Mouse (Mus musculus) CH12.LX (cell line): ENCODE data around the gene Gm21903. TPM values are rescaled to one million over a fixed set of nuclear protein-coding genes. Genes with fewer than 3 reads are reported as not detected.

Experiments
- DNase-seq: peaks from one replicate; pipeline ENCODE4 v3.0.0-alpha.2; 2013; ENCODE audit errors: extremely low read depth
- H3K27ac ChIP-seq: 2 replicates; pipeline ENCODE4 v1.5.1; 2012; ENCODE audit warnings: low read depth, mild to moderate bottlenecking, control low read depth, moderate library complexity; ENCODE audit not compliant: insufficient read depth
- H3K27me3 ChIP-seq: replicated peaks from 2 replicates; pipeline ENCODE3; 2012; ENCODE audit warnings: inconsistent platforms
- H3K36me3 ChIP-seq, 2 experiments: replicated peaks in 1 of 2; 2 replicates each; pipeline versions ENCODE3 to v1.6.1; 2012; ENCODE audit warnings: inconsistent platforms in 1 of 2, low read length in 1 of 2, mild to moderate bottlenecking in 1 of 2, mixed read lengths in 1 of 2, moderate library complexity in 1 of 2; ENCODE audit not compliant: control insufficient read depth in 1 of 2, insufficient read depth in 1 of 2
- H3K4me1 ChIP-seq, 2 experiments: 2 replicates each; pipeline ENCODE4 v1.6.1; 2012; ENCODE audit warnings: inconsistent platforms in 1 of 2, moderate library complexity in 1 of 2; ENCODE audit not compliant: insufficient read depth in 2 of 2, control insufficient read depth in 1 of 2
- H3K4me2 ChIP-seq: 2 replicates; pipeline ENCODE4 v1.6.1; 2012; ENCODE audit warnings: low read depth, mild to moderate bottlenecking, control low read depth; ENCODE audit not compliant: poor library complexity, insufficient read depth, severe bottlenecking
- H3K4me3 ChIP-seq, 3 experiments: fragments of 150-350 bp in 1 of 3; sonication (generic) in 1 of 3; replicated peaks in 1 of 3; 2 replicates each; pipeline versions ENCODE3 to v1.5.1; 2011 to 2012; ENCODE audit warnings: low read depth in 2 of 3, low read length in 2 of 3, mild to moderate bottlenecking in 2 of 3, moderate library complexity in 2 of 3, control low read depth in 1 of 3, improper control_type of control experiment in 1 of 3, inconsistent platforms in 1 of 3, mixed read lengths in 1 of 3; ENCODE audit not compliant: poor library complexity in 1 of 3
- H3K79me2 ChIP-seq: replicated peaks from 2 replicates; pipeline ENCODE4 v1.6.1; 2012; ENCODE audit warnings: mild to moderate bottlenecking, moderate library complexity; ENCODE audit not compliant: control insufficient read depth, poor library complexity, insufficient read depth, severe bottlenecking; ENCODE audit errors: extremely low read depth
- H3K9ac ChIP-seq: 2 replicates; pipeline ENCODE4 v1.6.1; 2012; ENCODE audit warnings: low read depth, mild to moderate bottlenecking, control low read depth, moderate library complexity; ENCODE audit not compliant: insufficient read depth
- H3K9me3 ChIP-seq: replicated peaks from 2 replicates; pipeline ENCODE3; 2012; ENCODE audit warnings: low read length, inconsistent platforms, mixed read lengths
- BHLHE40 ChIP-seq: IDR thresholded peaks from 2 replicates; pipeline ENCODE4 v1.6.1; 2011; ENCODE audit warnings: mild to moderate bottlenecking, low read depth, low read length, improper control_type of control experiment
- E2F4 ChIP-seq: IDR thresholded peaks from 2 replicates; pipeline ENCODE4 v1.6.1; 2011; ENCODE audit warnings: low read depth, low read length, improper control_type of control experiment; ENCODE audit not compliant: insufficient replicate concordance
- ELF1 ChIP-seq: IDR thresholded peaks from 2 replicates; pipeline ENCODE4 v1.6.1; 2014; ENCODE audit warnings: low read depth, mild to moderate bottlenecking, inconsistent platforms, low read length, improper control_type of control experiment
- GABPA ChIP-seq: IDR thresholded peaks from 2 replicates; pipeline ENCODE4 v1.6.1; 2012; ENCODE audit warnings: low read depth, low read length, improper control_type of control experiment, inconsistent platforms; ENCODE audit not compliant: insufficient replicate concordance
- JUN ChIP-seq: IDR thresholded peaks from 2 replicates; pipeline ENCODE4 v1.6.1; 2011; ENCODE audit warnings: low read depth, mild to moderate bottlenecking, low read length, improper control_type of control experiment, moderate library complexity; ENCODE audit not compliant: insufficient read depth
- MAFK ChIP-seq: IDR thresholded peaks from 2 replicates; pipeline ENCODE4 v1.6.1; 2011; ENCODE audit warnings: low read length, improper control_type of control experiment; ENCODE audit not compliant: insufficient replicate concordance
- MAX ChIP-seq: IDR thresholded peaks from 2 replicates; pipeline ENCODE4 v1.6.1; 2011; ENCODE audit warnings: low read length, improper control_type of control experiment
- MEF2A ChIP-seq: IDR thresholded peaks from 2 replicates; pipeline ENCODE4 v1.6.1; 2014; ENCODE audit warnings: low read depth, mild to moderate bottlenecking, inconsistent platforms, low read length, improper control_type of control experiment, borderline replicate concordance
- MYC ChIP-seq: IDR thresholded peaks from 2 replicates; pipeline ENCODE4 v1.6.1; 2011; ENCODE audit warnings: low read depth, mild to moderate bottlenecking, improper control_type of control experiment, low read length
- POLR2A ChIP-seq: IDR thresholded peaks from 2 replicates; pipeline ENCODE4 v1.6.1; 2011; ENCODE audit warnings: low read depth, mild to moderate bottlenecking, improper control_type of control experiment, low read length
- POLR2AphosphoS2 ChIP-seq: IDR thresholded peaks from 2 replicates; pipeline ENCODE4 v1.6.1; 2011; ENCODE audit warnings: low read depth, low read length, improper control_type of control experiment
- RAD21 ChIP-seq: IDR thresholded peaks from 2 replicates; pipeline ENCODE4 v1.6.1; 2011; ENCODE audit warnings: low read depth, mild to moderate bottlenecking, low read length, improper control_type of control experiment, moderate library complexity
- RCOR1 ChIP-seq: conservative IDR thresholded peaks from 2 replicates; pipeline ENCODE4 v1.6.1; 2012; ENCODE audit warnings: low read depth, mild to moderate bottlenecking, inconsistent platforms, low read length, improper control_type of control experiment
- SIN3A ChIP-seq: IDR thresholded peaks from 2 replicates; pipeline ENCODE4 v1.6.1; 2012; ENCODE audit warnings: low read length, improper control_type of control experiment, inconsistent platforms
- SMC3 ChIP-seq: IDR thresholded peaks from 2 replicates; pipeline ENCODE4 v1.6.1; 2011; ENCODE audit warnings: low read depth, low read length, improper control_type of control experiment
- TBP ChIP-seq: conservative IDR thresholded peaks from 2 replicates; pipeline ENCODE4 v1.6.1; 2011; ENCODE audit warnings: low read depth, low read length, improper control_type of control experiment
- TCF12 ChIP-seq: IDR thresholded peaks from 2 replicates; pipeline ENCODE4 v1.6.1; 2014; ENCODE audit warnings: low read depth, mild to moderate bottlenecking, inconsistent platforms, low read length, improper control_type of control experiment
- USF1 ChIP-seq: IDR thresholded peaks from 2 replicates; pipeline ENCODE4 v1.6.1; 2014; ENCODE audit warnings: low read depth, mild to moderate bottlenecking, inconsistent platforms, low read length, improper control_type of control experiment
- USF2 ChIP-seq: conservative IDR thresholded peaks from 2 replicates; pipeline ENCODE4 v1.6.1; 2011; ENCODE audit warnings: low read depth, low read length, improper control_type of control experiment
- ZC3H11A ChIP-seq: IDR thresholded peaks from 2 replicates; pipeline ENCODE4 v1.6.1; 2012; ENCODE audit warnings: low read depth, mild to moderate bottlenecking, inconsistent platforms, low read length, improper control_type of control experiment
- ZMIZ1 ChIP-seq: IDR thresholded peaks from 2 replicates; pipeline ENCODE4 v1.6.1; 2012; ENCODE audit warnings: low read depth, mild to moderate bottlenecking, inconsistent platforms, low read length, improper control_type of control experiment
- ZNF384 ChIP-seq: IDR thresholded peaks from 2 replicates; pipeline ENCODE4 v1.6.1; 2012; ENCODE audit warnings: low read depth, low read length, improper control_type of control experiment, inconsistent platforms
- dilution Hi-C: fragments of 300-500 bp; cut with MboI; formaldehyde crosslinking; loops from 2 replicates; pipeline ENCODE4 v1.14.3; 2020; ENCODE audit warnings: low sequenced_read_pairs; ENCODE audit not compliant: extremely low pct_unique_long_range_greater_than_20kb, extremely low pct_ligation_motif_present
- in situ Hi-C: fragments of 300-500 bp; cut with MboI; formaldehyde crosslinking; loops from 3 replicates; pipeline ENCODE4 v1.14.3; 2019; ENCODE audit warnings: low sequenced_read_pairs, low pct_ligation_motif_present, low pct_unique_long_range_greater_than_20kb, mixed read lengths
- polyA plus RNA-seq: library from polyadenylated mRNA; unstranded; fragments of >175 nt; gene quantifications from 2 replicates; pipeline ENCODE4 v1.2.1, GENCODE M21; 2012; ENCODE audit warnings: low read depth; ENCODE audit not compliant: insufficient read length
- total RNA-seq, 2 experiments: library from RNA; depleted of rRNA; stranded (reverse); fragments of 300-350 nt in 1 of 2; fragments of >200 nt in 1 of 2; gene quantifications; 2 replicates each; pipeline ENCODE4 v1.2.3; 2012 to 2014

Gene Gm21903
- total and polyA plus RNA-seq, 3 experiments: not detected

DNA sequence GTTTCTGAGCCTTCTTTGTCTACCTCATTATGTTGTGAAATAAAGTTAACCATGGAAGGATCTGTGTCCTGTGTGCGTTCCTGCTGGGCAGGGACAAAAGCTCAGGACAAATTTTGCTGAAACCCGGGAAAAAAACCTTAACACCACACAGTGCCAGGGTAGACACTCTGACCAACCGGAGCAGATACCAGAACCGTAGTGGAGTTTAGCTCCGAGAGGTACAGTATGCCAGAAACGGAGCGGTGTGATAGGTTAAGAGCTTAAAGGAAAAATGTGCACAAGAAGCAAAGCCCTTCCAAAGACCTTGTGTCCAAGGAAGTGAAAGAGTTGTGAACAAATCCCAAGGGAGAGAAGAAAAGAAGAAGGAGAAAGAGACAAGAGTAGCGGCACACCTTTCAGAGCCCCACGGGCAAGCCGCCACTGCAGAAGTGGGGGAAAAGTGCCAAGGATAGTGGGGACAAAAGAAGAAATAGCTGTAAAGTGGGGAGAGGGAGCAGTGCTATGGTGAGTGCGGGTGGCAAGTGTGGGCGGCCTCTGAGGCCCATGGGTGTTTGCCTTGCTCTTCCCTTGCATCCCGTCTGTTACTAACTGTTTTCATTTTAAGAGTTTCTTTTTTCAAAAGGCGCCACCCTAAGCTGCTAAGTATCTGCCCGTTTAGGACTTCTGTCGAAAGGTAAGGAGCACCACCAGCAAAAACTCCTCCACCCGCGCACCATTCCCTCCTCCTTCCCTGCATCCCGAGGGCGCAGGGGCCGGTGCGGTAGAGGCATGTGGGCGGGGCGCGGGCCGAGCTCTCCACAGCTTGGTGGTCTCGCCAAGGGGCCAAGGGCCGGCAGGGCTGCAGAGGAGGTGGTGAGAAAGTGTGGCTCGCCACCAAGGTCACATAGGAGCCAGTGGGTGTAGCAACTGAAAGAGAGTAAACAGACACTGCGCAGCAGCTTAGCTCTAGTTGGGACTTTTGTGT, 32.2 kb downstream of the Gm21903 start:
- Histone ChIP-seq H3K4me3 (no peak overlapping the region), H3K27me3 (no peaks in the 10 kb centered on the region), H3K9me3 (peaks cover 13% of the 10 kb centered on the region), H3K4me2 (no peak overlapping the region), H3K79me2 (no peaks in the 10 kb centered on the region), H3K27ac (no peak overlapping the region; the same call in 1 of the 2 replicates)
- DNase-seq: no peak
- dilution Hi-C loops: no loop called here
- TF ChIP-seq ZNF384 (no peak), ZC3H11A (no peak), TBP (no peak), RAD21 (no peak), MEF2A (no peak), ELF1 (no peak)
- TF ChIP-seq, all 38 proteins: peak for 0
- in situ Hi-C loops: no loop called here
- H3K4me1 ChIP-seq: no peaks in the 10 kb centered on the region
- H3K9ac ChIP-seq: no peak overlapping the region
- no peaks in the 10 kb centered on the region for H3K36me3 ChIP-seq

DNA sequence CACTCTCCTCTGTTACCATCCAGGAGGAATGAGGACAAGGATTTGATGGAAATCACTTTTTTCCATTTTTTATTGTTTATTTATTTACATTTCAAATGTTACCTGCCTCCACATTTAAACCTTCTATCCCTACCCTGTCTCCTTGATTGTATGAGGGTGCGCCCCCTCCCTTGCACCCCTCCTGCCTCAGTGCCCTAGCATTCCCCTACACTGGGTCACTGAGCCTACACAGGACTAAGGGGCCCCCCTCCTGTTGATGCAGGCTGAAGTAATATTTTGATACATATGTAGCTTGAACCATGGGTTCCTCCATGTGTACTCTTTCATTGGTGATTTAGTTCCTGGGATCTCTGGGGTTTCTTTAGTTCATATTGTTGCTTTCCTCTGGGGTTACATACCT, 33.3 kb downstream of the Gm21903 start:
- Histone ChIP-seq H3K27ac (no peak overlapping the region), H3K27me3 (no peaks in the 10 kb centered on the region), H3K79me2 (no peaks in the 10 kb centered on the region), H3K9me3 (peaks cover 13% of the 10 kb centered on the region), H3K4me2 (no peak overlapping the region), H3K9ac (no peak overlapping the region), H3K4me3 (no peak overlapping the region), H3K36me3 (no peaks in the 10 kb centered on the region), H3K4me1 (no peaks in the 10 kb centered on the region)
- DNase-seq: no peak
- dilution Hi-C loops: no loop called here
- in situ Hi-C loops: no loop called here
- TF ChIP-seq JUN (no peak), GABPA (no peak), BHLHE40 (no peak), TBP (no peak), ZC3H11A (no peak), SMC3 (no peak), USF1 (no peak), ZNF384 (no peak), USF2 (no peak), SIN3A (no peak), POLR2AphosphoS2 (no peak), TCF12 (no peak), RCOR1 (no peak), MYC (no peak), POLR2A (no peak), MAX (no peak), E2F4 (no peak), ZMIZ1 (no peak), MAFK (no peak)

Other genes starting within 250 kb of the Gm21903 start
- not detected in 2 replicates for gene Esp24, start 6.6 kb downstream of the Gm21903 start, total RNA-seq (2012; rRNA removed)
- not detected in 2 replicates for gene Esp24, start 6.6 kb downstream of the Gm21903 start, total RNA-seq (2014; rRNA removed)
- not detected in 2 replicates for gene Esp24, start 6.6 kb downstream of the Gm21903 start, polyA plus RNA-seq
- gene Esp23, start 33.7 kb upstream of the Gm21903 start, total RNA-seq (2012; rRNA removed): not detected in 2 replicates
- gene Esp23, start 33.7 kb upstream of the Gm21903 start, total RNA-seq (2014; rRNA removed): not detected in 2 replicates
- not detected in 2 replicates for gene Esp23, start 33.7 kb upstream of the Gm21903 start, polyA plus RNA-seq
- gene Esp22, start 52.0 kb upstream of the Gm21903 start, total RNA-seq (2012; rRNA removed): not detected in 2 replicates
- gene Esp22, start 52.0 kb upstream of the Gm21903 start, total RNA-seq (2014; rRNA removed): not detected in 2 replicates
- not detected in 2 replicates for gene Esp22, start 52.0 kb upstream of the Gm21903 start, polyA plus RNA-seq